Mouse (Mus musculus): ENCODE measurements around the gene Grap.

DNA sequence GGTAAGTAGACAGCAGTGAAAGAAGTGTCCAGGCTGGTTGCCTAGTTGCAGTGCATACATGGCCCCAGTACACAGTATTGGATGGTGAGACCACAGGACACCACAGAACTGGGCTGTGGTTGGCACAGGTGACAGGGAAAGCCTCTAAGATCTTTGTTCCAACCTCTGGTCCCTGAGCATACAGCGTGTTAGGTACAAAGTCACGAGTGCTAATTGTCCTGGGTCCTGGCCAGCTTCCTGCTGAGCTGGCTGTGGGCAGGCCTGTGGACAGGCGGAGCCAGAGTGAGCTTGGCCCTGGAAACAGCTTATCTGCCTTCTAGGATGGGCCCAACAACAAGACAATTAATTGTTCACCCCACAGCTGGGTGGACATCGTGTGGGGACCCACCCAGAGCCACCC is 46.9 kb downstream of the Grap start:
- TF ChIP-seq POLR2A (IDR thresholded peaks at IDR 0.05; ENCODE audit: insufficient read depth, low read depth, low read length): no peak
- TF ChIP-seq CTCF (IDR thresholded peaks at IDR 0.05; ENCODE audit: insufficient read depth, low read depth, low read length): no peak
